Mouse (Mus musculus) bone marrow, adult 2 months (tissue): ENCODE data around the gene Nat9.

Experiments used
- CTCF ChIP-seq: fragments of 200-500 bp; IDR thresholded peaks from 2 replicates; pipeline ENCODE4 v1.5.1; 2011; ENCODE audit warnings: low read length, control low read depth; ENCODE audit not compliant: control insufficient read depth, insufficient read depth
- POLR2A ChIP-seq: fragments of 200-500 bp; IDR thresholded peaks from 2 replicates; pipeline ENCODE4 v1.6.1; 2011; ENCODE audit warnings: low read depth, mild to moderate bottlenecking, control low read depth, low read length, borderline replicate concordance; ENCODE audit not compliant: control insufficient read depth

DNA sequence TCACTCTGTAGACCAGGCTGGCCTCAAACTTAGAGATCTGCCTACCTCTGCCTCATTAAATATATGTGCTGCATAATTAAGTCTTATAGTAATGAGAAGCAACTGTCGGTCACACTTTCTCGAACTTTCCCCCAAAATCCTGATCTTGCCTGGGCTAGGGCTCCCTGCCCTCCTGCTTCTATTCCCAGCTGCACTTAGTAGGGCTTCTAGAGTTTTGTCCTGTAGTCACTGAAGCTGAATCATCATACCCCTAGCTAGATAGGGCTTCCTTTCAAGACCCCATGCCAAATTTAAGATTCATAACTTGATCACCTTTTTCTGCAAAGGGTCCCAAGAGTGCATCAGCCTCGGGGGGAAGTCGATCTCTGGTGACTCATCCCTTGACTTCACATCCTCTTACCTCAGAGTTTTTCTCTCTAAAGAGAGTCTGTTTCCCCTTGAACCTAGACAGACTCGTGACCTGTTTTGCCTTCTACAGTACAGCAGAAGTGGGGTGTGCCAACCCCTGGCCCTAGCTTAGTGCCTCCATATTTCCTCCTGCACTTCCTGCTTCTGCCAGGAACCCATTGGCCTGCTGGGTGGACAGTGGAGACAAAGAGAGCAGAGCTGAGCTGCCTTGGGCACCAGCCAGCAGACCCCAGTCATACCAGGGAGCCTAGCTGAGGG, 48.9 kb downstream of the Nat9 start:
- no peak for TF ChIP-seq POLR2A
- no peak for TF ChIP-seq CTCF
